ENCODE assay signal across 21 mouse cellular contexts in the genomic region with DNA sequence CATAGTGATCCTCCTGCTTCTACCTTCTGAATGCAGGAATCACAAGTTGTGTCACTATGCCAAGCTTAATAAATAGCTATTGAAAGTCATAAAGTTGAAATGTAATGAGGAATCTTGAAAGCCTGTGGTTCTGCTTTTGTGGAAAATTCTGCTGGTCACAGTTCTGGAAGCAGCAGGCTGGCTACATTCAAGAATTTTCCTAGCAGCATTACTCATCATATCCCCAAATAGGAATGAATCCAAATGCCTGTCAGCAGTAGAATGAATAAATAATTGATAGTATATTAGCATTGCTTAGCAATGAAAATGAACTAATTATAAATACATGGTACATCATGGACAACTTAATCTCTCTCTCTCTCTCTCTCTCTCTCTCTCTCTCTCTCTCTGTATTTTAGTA.
"Had no signal": no experiment of that assay in that cellular context is flagged by ENCODE, and none has a peak within 500 bp of the region (broad histone marks: within the 10 kb centered on the region; RNA-seq: fewer than 3 reads in every experiment).

No protein-coding gene starts in this region.

- H3K27me3 ChIP-seq: liver, embryonic 15.5 days; lung, embryonic 15.5 days; midbrain, embryonic 13.5 days; midbrain, embryonic 15.5 days; neural tube, embryonic 13.5 days; neural tube, embryonic 15.5 days had no signal

- H3K9ac ChIP-seq: liver, embryonic 15.5 days; liver, postnatal 0 days; lung, embryonic 15.5 days; midbrain, embryonic 13.5 days; midbrain, embryonic 15.5 days; neural tube, embryonic 13.5 days; neural tube, embryonic 15.5 days had no signal

- H3K4me3 ChIP-seq: liver, embryonic 15.5 days; lung, embryonic 15.5 days; midbrain, embryonic 10.5 days; midbrain, embryonic 13.5 days; midbrain, embryonic 15.5 days; neural tube, embryonic 13.5 days; neural tube, embryonic 15.5 days had no signal

- H3K4me2 ChIP-seq: liver, embryonic 15.5 days; lung, embryonic 15.5 days; midbrain, embryonic 13.5 days; midbrain, embryonic 15.5 days; neural tube, embryonic 13.5 days; neural tube, embryonic 15.5 days had no signal

- H3K4me1 ChIP-seq: liver, embryonic 15.5 days; lung, embryonic 15.5 days; midbrain, embryonic 10.5 days; midbrain, embryonic 13.5 days; midbrain, embryonic 15.5 days; neural tube, embryonic 13.5 days; neural tube, embryonic 15.5 days had no signal

- ATAC-seq: liver, postnatal 0 days; lung, postnatal 0 days; midbrain, embryonic 13.5 days; midbrain, embryonic 15.5 days had no signal

- DNase-seq: liver, postnatal 0 days; lung, adult 2 months; lung, postnatal 14 days; lung, postnatal 36 days; retina, postnatal 1 day; right cerebral cortex, adult 18-20 months; right cerebral cortex, postnatal 25 days; right cerebral cortex, postnatal 4 days; spleen, adult 18-20 months; thymus, adult 2 months; thymus, postnatal 25 days; thymus, postnatal 4 days had no signal

- H3K27ac ChIP-seq: liver, embryonic 15.5 days; lung, embryonic 15.5 days; macrophage; midbrain, embryonic 10.5 days; midbrain, embryonic 13.5 days; midbrain, embryonic 15.5 days; neural tube, embryonic 13.5 days; neural tube, embryonic 15.5 days had no signal

- H3K9me3 ChIP-seq: liver, embryonic 15.5 days; lung, embryonic 15.5 days; midbrain, embryonic 10.5 days; midbrain, embryonic 13.5 days; midbrain, embryonic 15.5 days; neural tube, embryonic 13.5 days; neural tube, embryonic 15.5 days had no signal

- H3K36me3 ChIP-seq: liver, embryonic 15.5 days; lung, embryonic 15.5 days; midbrain, embryonic 10.5 days; midbrain, embryonic 13.5 days; midbrain, embryonic 15.5 days; neural tube, embryonic 13.5 days; neural tube, embryonic 15.5 days had no signal
